Mouse (Mus musculus) olfactory bulb, adult 2 months (tissue): ENCODE measurements at regions not wholly inside any gene's neighbourhood (a gene's known extent, or its start where the extent isn't known, plus 50 kb on each side); places are given as distances from the start of the nearest gene placed in this dataset.

Experiments used
- CTCF ChIP-seq: fragments of 200-500 bp; IDR thresholded peaks from 2 replicates; pipeline ENCODE4 v1.5.1; 2012; ENCODE audit warnings: low read depth, mild to moderate bottlenecking, low read length, moderate library complexity; ENCODE audit not compliant: insufficient read depth
- POLR2A ChIP-seq: fragments of 200-500 bp; IDR thresholded peaks from 2 replicates; pipeline ENCODE4 v1.6.1; 2012; ENCODE audit warnings: mild to moderate bottlenecking, low read depth, low read length, moderate library complexity; ENCODE audit not compliant: insufficient read depth

DNA sequence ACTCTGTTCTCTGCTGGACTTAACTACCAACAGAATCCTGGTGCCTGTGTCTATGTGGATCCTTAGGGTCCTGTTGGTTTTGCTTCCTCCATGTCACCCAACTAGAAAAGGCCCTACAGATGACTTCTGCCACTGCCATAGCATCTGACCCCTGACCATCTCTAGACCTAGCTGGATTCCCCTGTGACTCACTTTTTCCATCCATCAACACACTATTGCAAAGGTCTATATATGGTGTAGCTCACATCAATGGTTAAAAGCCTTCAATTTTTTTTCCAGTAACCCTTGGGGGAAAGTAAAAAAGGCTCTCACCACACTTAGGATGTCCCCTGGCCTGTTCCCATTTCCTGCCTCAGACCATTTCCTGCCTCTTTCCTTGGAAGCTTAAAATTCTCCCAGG, 460.2 kb upstream of the Mki67 start:
- TF ChIP-seq POLR2A = no peak
- no peak for TF ChIP-seq CTCF
